Mouse (Mus musculus) thymus, adult 2 months (tissue): ENCODE data around the gene 4930432M17Rik. TPM values are rescaled to one million over a fixed set of nuclear protein-coding genes. Genes with fewer than 3 reads are reported as not detected.

Experiments used
- DNase-seq: peaks from one replicate; pipeline ENCODE4 v3.0.0; 2021
- H3K27ac ChIP-seq: fragments of 200-500 bp; 2 replicates; pipeline ENCODE4 v1.5.1; 2012; ENCODE audit warnings: low read length, control low read depth; ENCODE audit not compliant: control insufficient read depth, insufficient read depth
- H3K27me3 ChIP-seq: fragments of 200-500 bp; 2 replicates; pipeline ENCODE4 v1.6.1; 2012; ENCODE audit warnings: mild to moderate bottlenecking, low read length, moderate library complexity, mixed read lengths; ENCODE audit not compliant: control insufficient read depth, insufficient read depth
- H3K36me3 ChIP-seq: fragments of 200-500 bp; 2 replicates; pipeline ENCODE4 v1.6.1; 2012; ENCODE audit warnings: mild to moderate bottlenecking, low read length, moderate library complexity; ENCODE audit not compliant: control insufficient read depth, insufficient read depth
- H3K4me1 ChIP-seq: fragments of 200-500 bp; replicated peaks from 2 replicates; pipeline ENCODE4 v1.6.1; 2012; ENCODE audit warnings: low read length; ENCODE audit not compliant: control insufficient read depth, insufficient read depth
- H3K4me3 ChIP-seq: fragments of 200-500 bp; 2 replicates; pipeline ENCODE4 v1.5.1; 2012; ENCODE audit warnings: mild to moderate bottlenecking, low read length, control low read depth, moderate library complexity; ENCODE audit not compliant: control insufficient read depth, insufficient read depth
- CTCF ChIP-seq: fragments of 200-500 bp; IDR thresholded peaks from 2 replicates; pipeline ENCODE4 v1.5.1; 2012; ENCODE audit warnings: mild to moderate bottlenecking, control low read depth, low read length, moderate library complexity, borderline replicate concordance; ENCODE audit not compliant: control insufficient read depth, poor library complexity, insufficient read depth; ENCODE audit errors: extremely low read depth
- POLR2A ChIP-seq: fragments of 200-500 bp; IDR thresholded peaks from 2 replicates; pipeline ENCODE4 v1.6.1; 2012; ENCODE audit warnings: mild to moderate bottlenecking, low read length, control low read depth, moderate library complexity; ENCODE audit not compliant: control insufficient read depth, poor library complexity, insufficient read depth; ENCODE audit errors: extremely low read depth
- WGBS: fragments of 180-500 bp; shearing (Covaris S2); methylation state at CpG from one replicate; pipeline ENCODE4 v1.1.7; 2018; 5-methylcytosine and 5-hydroxymethylcytosine counted together
- polyA plus RNA-seq: library from polyadenylated mRNA; depleted of rRNA; stranded (reverse); fragments of >200 nt; gene quantifications from 2 replicates; pipeline ENCODE4 v1.2.3, GENCODE M21; 2012; rRNA removed

4930432M17Rik gene
- polyA plus RNA-seq, 1 experiment: not detected

DNA sequence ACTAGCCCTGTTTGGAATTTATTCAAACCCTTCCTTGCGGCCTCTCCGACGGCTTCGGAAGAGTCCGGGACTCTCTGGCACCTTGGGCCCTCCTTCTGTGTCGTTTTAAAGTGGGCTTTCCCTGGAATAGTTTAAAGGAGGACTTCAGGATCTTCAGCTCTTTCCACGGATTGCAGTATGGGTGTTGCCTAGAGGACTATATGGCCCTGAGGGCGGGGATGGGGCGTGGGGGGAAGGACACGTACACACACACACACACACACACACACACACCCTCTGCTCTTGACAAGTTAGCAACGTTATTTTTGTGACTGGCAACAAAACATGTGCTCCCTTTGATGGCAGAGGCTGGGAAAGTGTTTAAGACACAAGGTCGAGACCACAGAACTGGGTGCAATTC is 54.0 kb downstream of the 4930432M17Rik start:
- no peak for TF ChIP-seq CTCF
- no peak for TF ChIP-seq POLR2A
- Histone ChIP-seq H3K36me3 (no peaks in the 10 kb centered on the region), H3K27ac (no peak overlapping the region), H3K4me3 (no peak overlapping the region), H3K4me1 (peaks cover 8% of the 10 kb centered on the region), H3K27me3 (no peaks in the 10 kb centered on the region)
- 73% methylated on average over 12 of the region's 12 CpGs for WGBS
- DNase-seq: no peak

DNA sequence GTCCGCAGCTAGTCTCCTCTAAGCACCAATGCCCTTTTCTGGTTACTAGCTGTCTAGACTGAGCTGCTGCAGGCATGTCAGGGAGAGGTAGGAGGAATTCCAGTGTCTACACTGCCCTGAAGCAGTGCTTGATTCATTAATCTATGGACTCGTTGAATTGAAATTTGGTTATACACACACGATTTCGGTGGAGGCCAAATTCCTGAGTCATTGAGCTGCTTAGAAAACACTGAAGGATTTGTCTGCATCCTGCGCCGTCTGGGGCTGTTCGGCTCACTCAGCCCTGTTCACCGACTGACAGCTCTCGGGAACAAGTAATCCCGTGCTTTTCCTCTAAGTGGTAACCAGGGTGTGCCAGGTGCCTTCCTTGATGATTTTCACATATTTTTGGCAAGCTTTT is 55.1 kb downstream of the 4930432M17Rik start:
- Histone ChIP-seq H3K27ac (no peak overlapping the region), H3K27me3 (no peaks in the 10 kb centered on the region), H3K4me3 (no peak overlapping the region), H3K4me1 (peaks cover 8% of the 10 kb centered on the region), H3K36me3 (no peaks in the 10 kb centered on the region)
- TF ChIP-seq POLR2A: no peak
- no peak for TF ChIP-seq CTCF
- DNase-seq: no peak
- WGBS: 95% methylated on average over 10 of the region's 10 CpGs

DNA sequence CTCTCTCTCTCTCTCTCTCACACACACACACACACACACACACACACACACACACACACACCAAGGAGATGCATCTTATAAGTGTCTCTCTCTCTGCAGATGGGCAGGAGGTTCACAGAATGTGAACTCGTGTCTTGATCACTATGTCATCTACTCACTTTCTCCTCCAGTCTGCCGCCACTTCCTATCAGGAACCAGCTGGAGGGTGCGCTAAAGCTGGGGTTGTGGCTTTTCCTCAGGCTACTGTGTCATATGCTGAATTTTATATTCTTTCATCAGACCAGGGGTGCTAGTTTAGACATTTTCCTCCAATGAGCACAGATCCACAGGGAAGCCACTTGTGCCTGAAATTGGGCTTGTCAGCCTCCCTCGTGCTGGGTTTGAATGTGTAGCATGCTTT is 59.1 kb downstream of the 4930432M17Rik start:
- H3K4me3 ChIP-seq: no peak overlapping the region
- no peaks in the 10 kb centered on the region for H3K27me3 ChIP-seq
- H3K27ac ChIP-seq: no peak overlapping the region
- DNase-seq: no peak
- no peaks in the 10 kb centered on the region for H3K36me3 ChIP-seq
- TF ChIP-seq POLR2A (no peak), CTCF (no peak)
- no peaks in the 10 kb centered on the region for H3K4me1 ChIP-seq
- WGBS: 38% methylated on average over 4 of the region's 4 CpGs

Other genes starting within 250 kb of the 4930432M17Rik start
- gene Cnn3, start 244.3 kb upstream of the 4930432M17Rik start, polyA plus RNA-seq: 199 and 212 TPM in 2 replicates
- gene Slc44a3, start 138.4 kb upstream of the 4930432M17Rik start, polyA plus RNA-seq: 0.69 and 0.82 TPM in 2 replicates
- gene F3, start 52.8 kb downstream of the 4930432M17Rik start, polyA plus RNA-seq: 4.6 and 6.3 TPM in 2 replicates
- 5.1 and 5.4 TPM in 2 replicates for gene Abcd3, start 144.5 kb downstream of the 4930432M17Rik start, polyA plus RNA-seq